Mouse (Mus musculus): ENCODE measurements around the gene Krt82. TPM values are rescaled to one million over a fixed set of nuclear protein-coding genes. Genes with fewer than 3 reads are reported as not detected.

Krt82 gene
- total and polyA plus RNA-seq, 3 experiments, result not detected

DNA sequence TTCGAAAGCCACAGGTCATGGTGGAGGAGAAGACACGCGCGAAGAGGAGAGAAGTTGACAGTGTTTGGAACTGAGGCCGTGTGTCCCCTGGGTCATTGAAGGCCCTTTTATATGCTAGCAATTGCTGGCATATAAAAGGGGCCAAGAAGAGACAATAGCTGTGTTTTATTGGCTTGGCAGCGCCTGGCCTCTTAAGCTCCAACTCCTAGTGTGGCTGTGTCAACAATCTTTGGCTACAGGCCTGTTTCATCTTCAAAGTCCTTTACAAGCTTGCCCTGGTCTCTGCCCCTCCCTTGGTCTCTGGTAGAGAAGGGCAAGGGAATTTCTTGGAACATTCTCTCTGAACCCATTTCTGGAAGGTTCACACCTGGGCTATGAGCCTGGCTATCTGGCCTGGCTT is 59.0 kb downstream of the Krt82 start, which contains the start of gene Krt83:
Krt83 (minus strand) TSS at position 82 of the 400 bp plus-strand sequence.
- intact Hi-C loops (cut with DNase I), result no loop called here
- no peak for TF ChIP-seq CTCF (IDR thresholded peaks at IDR 0.05)
- TF ChIP-seq EP300 (IDR thresholded peaks at IDR 0.05; ENCODE audit: insufficient read depth, low read depth, low read length), result no peak
- TF ChIP-seq POLR2A (IDR thresholded peaks at IDR 0.05; ENCODE audit: insufficient read depth, low read depth, low read length), result no peak
- H3K9ac ChIP-seq (ENCODE audit: low read depth, low read length), result no peak within 1 kb of the TSS
- no peak within 1 kb of the TSS for H3K4me3 ChIP-seq
- 88% methylated on average over 6 of the region's 6 CpGs for WGBS
- no peak within 1 kb of the TSS for H3K27ac ChIP-seq
- H3K27me3 ChIP-seq (ENCODE audit: control insufficient read depth, insufficient read depth, low read length), result no peaks in the 10 kb centered on the region
- H3K79me2 ChIP-seq (replicated peaks; ENCODE audit: control insufficient read depth, insufficient read depth, low read length), result no peaks in the 10 kb centered on the region
- no peak for DNase-seq
- no peaks in the 10 kb centered on the region for H3K36me3 ChIP-seq (ENCODE audit: control insufficient read depth, insufficient read depth, low read length)
- no peaks in the 10 kb centered on the region for H3K4me1 ChIP-seq (ENCODE audit: control insufficient read depth, insufficient read depth, low read length)

Small RNA genes lying within 50 kb of the gene (microRNA-seq; reads per million reads assigned to microRNA genes)
- gene Gm44393 (0 reads per million in 2 experiments), gene Gm44460 (0 reads per million in 2 experiments)

Other genes starting within 250 kb of the Krt82 start
- 1 to 10 TPM; 2.2 to 2.8 TPM for gene Krt80, start 180.5 kb downstream of the Krt82 start, total RNA-seq (2021)
- gene Krt80, start 180.5 kb downstream of the Krt82 start, polyA plus RNA-seq (2012; rRNA removed), result 2.0 and 3.2 TPM in 2 replicates
- gene Krt7, start 139.6 kb downstream of the Krt82 start, total RNA-seq (2021), result 1 to 10 TPM; 2.5 to 3.1 TPM
- 2.6 and 3.3 TPM in 2 replicates for gene Krt7, start 139.6 kb downstream of the Krt82 start, polyA plus RNA-seq (2012; rRNA removed)
- gene Krt87, start 111.9 kb downstream of the Krt82 start, total RNA-seq (2021), result not detected
- gene Krt87, start 111.9 kb downstream of the Krt82 start, polyA plus RNA-seq (2012; rRNA removed), result not detected in 2 replicates
- not detected for gene Krt88, start 102.9 kb downstream of the Krt82 start, total RNA-seq (2021)
- gene Krt88, start 102.9 kb downstream of the Krt82 start, polyA plus RNA-seq (2012; rRNA removed), result not detected in 2 replicates
- gene Krt81, start 86.9 kb downstream of the Krt82 start, total RNA-seq (2021), result not detected
- gene Krt81, start 86.9 kb downstream of the Krt82 start, polyA plus RNA-seq (2012; rRNA removed), result not detected in 2 replicates
- gene Krt86, start 77.2 kb downstream of the Krt82 start, total RNA-seq (2021), result not detected
- gene Krt86, start 77.2 kb downstream of the Krt82 start, polyA plus RNA-seq (2012; rRNA removed), result 0.12 TPM in 1 of 2 replicates, not detected in the other
- gene Krt83, start 59.2 kb downstream of the Krt82 start, total RNA-seq (2021), result not detected
- not detected in 2 replicates for gene Krt83, start 59.2 kb downstream of the Krt82 start, polyA plus RNA-seq (2012; rRNA removed)
- not detected for gene Gm49425, start 33.4 kb downstream of the Krt82 start, total RNA-seq (2021)
- gene Gm49425, start 33.4 kb downstream of the Krt82 start, polyA plus RNA-seq (2012; rRNA removed), result not detected in 2 replicates
- gene Krt84, start 17.8 kb downstream of the Krt82 start, total RNA-seq (2021), result not detected
- gene Krt84, start 17.8 kb downstream of the Krt82 start, polyA plus RNA-seq (2012; rRNA removed), result not detected in 2 replicates
- not detected for gene Krt90, start 12.3 kb upstream of the Krt82 start, total RNA-seq (2021)
- gene Krt90, start 12.3 kb upstream of the Krt82 start, polyA plus RNA-seq (2012; rRNA removed), result 0.06 TPM in 1 of 2 replicates, not detected in the other
- gene Krt75, start 23.2 kb upstream of the Krt82 start, total RNA-seq (2021), result not detected
- gene Krt75, start 23.2 kb upstream of the Krt82 start, polyA plus RNA-seq (2012; rRNA removed), result not detected in 2 replicates
- gene Gm5414, start 77.5 kb upstream of the Krt82 start, total RNA-seq (2021), result not detected
- not detected in 2 replicates for gene Gm5414, start 77.5 kb upstream of the Krt82 start, polyA plus RNA-seq (2012; rRNA removed)
- not detected for gene Gm5478, start 96.7 kb upstream of the Krt82 start, total RNA-seq (2021)
- gene Gm5478, start 96.7 kb upstream of the Krt82 start, polyA plus RNA-seq (2012; rRNA removed), result not detected in 2 replicates
- not detected for gene Krt6b, start 129.6 kb upstream of the Krt82 start, total RNA-seq (2021)
- gene Krt6b, start 129.6 kb upstream of the Krt82 start, polyA plus RNA-seq (2012; rRNA removed), result 0.04 TPM in 1 of 2 replicates, not detected in the other
- gene Krt6a, start 143.6 kb upstream of the Krt82 start, total RNA-seq (2021), result not detected
- not detected in 2 replicates for gene Krt6a, start 143.6 kb upstream of the Krt82 start, polyA plus RNA-seq (2012; rRNA removed)
- under 1 TPM in 1 of 2 experiments, not detected in 1; 0.23 TPM for gene Krt5, start 162.2 kb upstream of the Krt82 start, total RNA-seq (2021)
- gene Krt5, start 162.2 kb upstream of the Krt82 start, polyA plus RNA-seq (2012; rRNA removed), result 1.3 TPM in 1 of 2 replicates, not detected in the other
- gene Krt71, start 192.4 kb upstream of the Krt82 start, total RNA-seq (2021), result not detected
- gene Krt71, start 192.4 kb upstream of the Krt82 start, polyA plus RNA-seq (2012; rRNA removed), result not detected in 2 replicates
- not detected for gene Krt72, start 235.8 kb upstream of the Krt82 start, total RNA-seq (2021)
- not detected in 2 replicates for gene Krt72, start 235.8 kb upstream of the Krt82 start, polyA plus RNA-seq (2012; rRNA removed)